19 mouse cellular contexts compared by ENCODE assay signal in the genomic region with DNA sequence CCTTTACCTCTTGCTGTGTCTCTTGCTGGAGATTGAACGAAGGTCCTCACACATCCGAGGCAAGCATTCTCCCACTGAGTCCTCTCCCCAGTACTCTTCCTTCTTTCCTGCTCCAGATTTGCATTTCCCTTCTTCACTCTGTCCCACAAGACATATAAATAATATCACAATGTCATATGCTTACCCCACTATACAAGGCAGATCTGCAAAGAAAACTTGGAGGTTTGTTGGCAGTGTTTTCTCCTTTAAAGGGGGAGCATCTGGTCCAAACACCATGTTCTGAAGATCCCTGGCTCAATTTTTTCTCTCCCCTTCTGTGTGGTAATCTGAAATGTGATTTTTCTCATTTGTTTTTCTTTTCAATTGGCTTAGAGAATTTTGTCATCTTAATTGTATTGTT. TPM values are rescaled to one million over a fixed set of nuclear protein-coding genes. Genes with fewer than 3 reads are reported as not detected.
"Had no signal": no experiment of that assay in that cellular context is flagged by ENCODE, and none has a peak within 500 bp of the region (broad histone marks: within the 10 kb centered on the region; RNA-seq: fewer than 3 reads in every experiment).

No protein-coding gene starts in this region.

- H3K27me3 ChIP-seq: limb, embryonic 12.5 days; liver, embryonic 15.5 days; neural tube, embryonic 12.5 days had no signal

- H3K4me2 ChIP-seq: limb, embryonic 12.5 days; liver, embryonic 15.5 days; neural tube, embryonic 12.5 days had no signal

- ATAC-seq: lung, postnatal 0 days had no signal

- H3K4me3 ChIP-seq: limb, embryonic 12.5 days; liver, embryonic 15.5 days; neural tube, embryonic 12.5 days had no signal

- H3K9me3 ChIP-seq: limb, embryonic 12.5 days; liver, embryonic 15.5 days; neural tube, embryonic 12.5 days had no signal

- H3K27ac ChIP-seq: limb, embryonic 12.5 days; liver, embryonic 15.5 days; neural tube, embryonic 12.5 days; stomach, postnatal 0 days had no signal

- H3K4me1 ChIP-seq: limb, embryonic 12.5 days; liver, embryonic 15.5 days; neural tube, embryonic 12.5 days had no signal

- H3K36me3 ChIP-seq: limb, embryonic 12.5 days; liver, embryonic 15.5 days; neural tube, embryonic 12.5 days had no signal

- H3K9ac ChIP-seq: limb, embryonic 12.5 days; liver, embryonic 15.5 days; neural tube, embryonic 12.5 days had no signal

- DNase-seq: kidney, postnatal 10 days; kidney, postnatal 4 days; liver; lung, adult 2 months; lung, postnatal 36 days; midbrain, embryonic 14.5 days; thymus, adult 18-20 months; thymus, postnatal 14 days had no signal

RNA-seq across cellular contexts. Expression of gene Serpina10, which starts 3.2 kb away (rescaled TPM):
- total RNA-seq: left cerebral cortex, postnatal 36 days; megakaryocyte progenitor cell, adult 5-6 weeks; monocyte, adult 5-6 weeks; neutrophil, adult 5-6 weeks had no signal
- polyA plus RNA-seq: kidney, embryonic 14.5 days had no signal

RNA-seq across cellular contexts. Expression of gene Serpina6, which starts 22.6 kb away (rescaled TPM):
- total RNA-seq: layer of hippocampus, adult 8-10 months; left cerebral cortex, postnatal 36 days; megakaryocyte progenitor cell, adult 5-6 weeks; monocyte, adult 5-6 weeks; neutrophil, adult 5-6 weeks had no signal
- polyA plus RNA-seq: lung, adult 2 months; lung, postnatal 0 days; midbrain, embryonic 14.5 days; stomach, postnatal 0 days had no signal

RNA-seq across cellular contexts. Expression of gene Serpina16, which starts 41.5 kb away (rescaled TPM):
- total RNA-seq: layer of hippocampus, adult 8-10 months; left cerebral cortex, postnatal 36 days; megakaryocyte progenitor cell, adult 5-6 weeks; monocyte, adult 5-6 weeks; neutrophil, adult 5-6 weeks had no signal
- polyA plus RNA-seq: kidney, embryonic 14.5 days; limb, embryonic 12.5 days; lung, adult 2 months; lung, postnatal 0 days; midbrain, embryonic 14.5 days; neural tube, embryonic 12.5 days; stomach, postnatal 0 days had no signal
